Mouse (Mus musculus): ENCODE results near the gene Rsad2.
A peak's percentile ranks its signal among the peaks of the same experiment; 100 is the strongest.
"Not testable (repeated sequence)": the region's sequence is repeated elsewhere in the genome, so short reads cannot be mapped to it uniquely, and the experiment has no call there.

The Rsad2 gene

GRCm38 (mm10) chr12:26446377-26447045 is 9.7 kb downstream of the Rsad2 start:
- DNase-seq (ENCODE audit: low read depth, low spot score), result no peak

DNA sequence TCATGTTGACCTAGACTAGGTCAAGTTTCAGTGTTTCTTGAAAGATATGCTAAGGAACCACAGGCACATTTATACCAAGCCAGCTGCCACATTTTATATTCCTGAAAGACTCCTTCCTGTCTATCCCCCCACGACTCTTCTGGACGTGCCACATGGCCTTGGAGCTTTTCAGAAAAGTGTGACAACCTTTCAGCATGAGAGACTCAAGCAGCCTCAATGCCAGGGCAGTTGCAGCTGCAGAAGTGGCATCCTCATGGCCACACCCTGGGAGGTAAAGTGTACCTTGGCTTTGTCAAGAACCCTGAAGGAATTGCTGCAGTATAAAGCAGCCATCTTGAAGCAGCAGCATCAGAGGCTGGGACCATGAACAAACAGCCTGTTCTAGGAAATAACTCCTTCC is 11.7 kb downstream of the Rsad2 start:
- no peak for DNase-seq (ENCODE audit: low read depth, low spot score)

DNA sequence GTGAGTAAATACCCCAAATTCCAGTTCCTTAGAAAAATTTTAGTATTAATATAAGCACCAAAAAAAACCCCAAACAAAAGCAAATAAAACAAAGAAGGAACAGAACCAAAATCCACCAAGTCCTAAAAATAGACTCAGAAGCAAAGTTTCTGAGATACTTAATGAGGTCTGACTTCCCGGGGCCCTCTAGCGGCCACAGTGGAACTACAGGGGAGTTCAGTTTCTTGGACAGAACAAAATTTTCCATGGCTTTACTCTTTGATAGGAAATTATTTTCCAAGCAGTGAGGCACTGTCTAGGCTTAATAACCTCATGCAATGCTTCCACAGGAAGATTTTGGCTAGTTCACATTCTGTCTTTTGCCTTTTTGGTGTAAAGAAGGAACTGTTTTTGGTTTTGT is 12.2 kb downstream of the Rsad2 start:
- DNase-seq (ENCODE audit: low read depth, low spot score), result peak; percentile 23

GRCm38 (mm10) chr12:26439366-26439765 is 16.9 kb downstream of the Rsad2 start:
- DNase-seq (ENCODE audit: low read depth, low spot score), result no peak

GRCm38 (mm10) chr12:26437950-26438349 is 18.3 kb downstream of the Rsad2 start:
- DNase-seq (ENCODE audit: low read depth, low spot score), result no peak

DNA sequence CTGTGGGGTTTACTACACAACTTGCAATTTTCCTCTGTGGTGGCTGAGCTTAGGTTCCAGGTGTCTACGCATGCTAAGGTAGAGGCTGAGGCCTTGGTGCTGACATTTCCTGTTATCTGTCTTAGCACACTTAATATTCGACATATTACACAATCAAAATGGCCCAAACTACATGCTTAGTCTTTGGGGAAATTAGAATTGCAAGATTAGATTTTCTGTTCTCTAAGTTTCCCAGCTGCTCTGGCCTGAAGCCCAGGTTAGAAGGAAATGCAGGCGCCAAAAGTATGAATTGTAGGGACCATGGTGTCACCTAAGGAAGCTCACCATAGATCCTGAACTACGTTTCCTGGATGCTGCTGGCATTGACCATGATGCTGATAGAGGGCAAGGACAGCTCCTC is 19.9 kb downstream of the Rsad2 start:
- no peak for DNase-seq (ENCODE audit: low read depth, low spot score)

DNA sequence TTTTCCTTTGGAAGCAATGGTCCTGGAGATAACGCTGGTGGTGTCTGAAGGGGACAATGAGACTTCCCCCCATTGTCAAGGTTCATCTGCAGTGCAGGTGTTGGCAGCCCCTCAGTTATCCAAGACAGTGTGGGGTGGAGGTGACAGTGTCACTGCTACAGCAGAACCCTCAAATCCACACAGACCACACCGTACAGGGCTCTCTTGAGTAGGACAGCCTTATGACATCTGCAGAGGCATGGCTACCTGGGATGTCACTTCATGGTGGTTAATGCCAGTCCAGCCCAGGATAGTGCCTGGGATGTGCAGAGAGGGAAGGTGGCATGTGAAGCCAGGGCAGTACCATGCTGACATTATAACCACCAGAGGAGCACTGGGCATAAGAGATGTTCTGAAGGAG is 27.5 kb downstream of the Rsad2 start:
- not testable (repeated sequence) for DNase-seq (ENCODE audit: low read depth, low spot score)

- no peak for DNase-seq (ENCODE audit: low read depth, low spot score)
Observed at GRCm38 (mm10) chr12:26424841-26425240, 31.4 kb downstream of the Rsad2 start.

- DNase-seq (ENCODE audit: low read depth, low spot score), result no peak
Observed at GRCm38 (mm10) chr12:26418322-26418721, 37.9 kb downstream of the Rsad2 start.

DNA sequence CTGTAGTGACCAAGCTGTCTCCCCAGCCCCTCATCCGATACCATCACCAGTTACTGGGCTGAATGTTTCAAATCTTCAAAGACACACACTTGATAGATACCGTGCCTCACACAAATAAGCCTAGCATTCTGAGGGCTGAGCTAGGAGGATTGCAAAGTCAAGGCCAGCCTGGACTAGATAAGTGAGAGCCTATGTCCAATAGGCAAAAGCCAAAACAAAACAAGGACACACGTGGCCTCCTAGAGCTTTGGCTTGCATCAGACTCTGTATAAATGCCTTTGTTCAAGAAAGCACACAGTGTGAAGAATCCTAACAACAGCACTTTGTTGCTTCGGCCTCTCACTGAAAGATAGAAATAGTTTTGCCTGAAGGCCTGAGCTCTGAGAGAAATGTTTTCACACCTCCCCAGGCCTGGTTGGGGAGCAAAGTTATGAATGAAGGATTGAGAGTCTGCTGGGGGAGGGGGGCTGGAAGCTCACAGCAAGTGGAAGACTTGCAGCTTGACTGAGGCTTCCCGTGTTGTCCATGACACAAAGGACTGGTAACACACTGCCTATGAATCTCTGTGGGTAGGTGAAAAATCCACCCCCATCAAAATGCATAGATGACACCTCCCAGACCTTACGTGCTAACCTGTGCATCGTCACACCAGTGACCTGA is 39.5 kb downstream of the Rsad2 start:
- no peak for DNase-seq (ENCODE audit: low read depth, low spot score)

DNA sequence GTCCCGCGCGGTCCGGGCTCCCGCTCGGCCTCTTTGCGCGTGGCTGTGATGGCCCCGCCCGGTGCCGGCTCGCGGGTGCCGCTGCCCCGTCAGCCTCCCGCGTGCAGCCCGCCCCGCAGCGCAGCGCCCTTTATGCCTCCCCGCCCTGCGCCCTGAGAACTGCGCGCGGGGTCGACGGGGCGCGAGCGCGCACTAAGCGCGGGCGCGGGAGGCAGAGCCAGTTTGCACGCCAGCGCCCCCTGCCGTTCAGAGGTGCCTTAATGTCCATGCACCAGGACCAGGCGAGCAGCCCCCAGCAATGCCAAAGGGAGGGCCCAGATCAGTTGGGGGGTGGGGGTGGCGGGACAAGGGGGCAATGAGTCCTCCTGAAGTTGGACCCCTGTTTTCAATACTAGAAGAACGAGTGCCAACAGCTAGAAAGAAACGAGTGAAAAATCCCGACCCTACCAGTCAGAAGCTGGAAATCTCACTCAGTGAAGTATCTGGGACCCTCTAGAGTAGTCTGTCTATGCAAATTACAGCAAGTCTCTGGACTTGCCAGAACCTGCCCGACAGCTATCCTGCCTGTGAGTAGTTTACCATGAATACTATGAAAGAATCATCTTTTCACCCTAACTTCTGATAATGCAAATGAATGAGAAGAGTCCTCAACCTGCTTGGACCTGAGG is 41.0 kb downstream of the Rsad2 start, which contains the start of gene Rnf144a:
Gene Rnf144a, minus strand, starts transcription at position 151 of the 668 bp plus-strand sequence.
- DNase-seq (ENCODE audit: low read depth, low spot score), result peak; percentile 75

DNA sequence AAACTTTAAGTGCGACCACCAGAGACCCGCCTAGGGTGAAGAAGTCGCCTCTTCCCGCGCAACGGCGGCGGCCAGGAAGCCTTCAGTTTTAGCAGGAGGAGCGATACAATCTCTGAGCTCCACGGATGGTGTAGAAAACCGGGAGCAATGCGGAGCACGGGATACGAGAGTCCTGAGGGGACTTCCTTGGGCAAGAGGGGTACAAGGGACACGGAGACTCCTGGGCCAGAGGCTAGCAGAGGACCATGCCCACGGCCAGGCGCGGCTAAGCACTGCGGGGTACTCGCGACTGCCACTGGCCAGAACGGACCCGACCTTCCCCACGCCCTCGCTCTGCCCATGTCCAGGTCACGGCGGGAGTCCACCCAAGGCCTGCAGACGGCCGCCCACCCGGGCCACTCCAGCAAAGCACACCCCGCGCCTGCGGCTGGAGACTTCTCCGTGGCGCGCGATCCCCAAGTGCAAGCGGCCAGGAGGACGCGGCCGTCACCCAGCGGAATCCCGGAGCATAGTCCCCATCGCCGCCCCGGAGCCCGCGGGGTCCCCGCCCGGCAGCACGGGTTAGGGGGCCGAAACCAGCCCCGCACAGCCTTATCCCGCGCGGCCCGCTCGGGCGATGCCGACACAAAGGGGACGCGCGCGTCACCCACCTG is 41.7 kb downstream of the Rsad2 start:
- DNase-seq (ENCODE audit: low read depth, low spot score), result no peak

- DNase-seq (ENCODE audit: low read depth, low spot score), result no peak
Observed at GRCm38 (mm10) chr12:26413961-26414411, 42.3 kb downstream of the Rsad2 start.

DNA sequence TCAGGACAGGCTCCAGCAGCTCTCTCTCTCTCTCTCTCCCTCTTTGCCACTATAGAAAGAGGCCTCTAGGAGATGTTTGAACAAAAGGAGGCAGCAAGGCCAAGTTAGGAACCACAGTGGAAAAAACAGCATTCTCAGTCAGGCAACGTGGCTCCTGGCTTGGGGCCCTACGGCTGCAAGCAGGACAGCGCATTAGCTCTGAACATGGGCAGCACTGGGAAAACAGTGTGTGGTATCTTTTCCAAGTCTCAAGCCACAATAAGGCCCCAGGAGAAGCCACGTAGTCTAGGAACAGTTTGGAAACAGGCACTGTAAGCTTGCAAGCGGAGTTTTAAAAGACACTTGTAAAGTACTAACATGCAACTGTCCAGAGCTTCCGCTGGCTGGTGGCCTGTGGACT is 43.5 kb downstream of the Rsad2 start:
- no peak for DNase-seq (ENCODE audit: low read depth, low spot score)

DNA sequence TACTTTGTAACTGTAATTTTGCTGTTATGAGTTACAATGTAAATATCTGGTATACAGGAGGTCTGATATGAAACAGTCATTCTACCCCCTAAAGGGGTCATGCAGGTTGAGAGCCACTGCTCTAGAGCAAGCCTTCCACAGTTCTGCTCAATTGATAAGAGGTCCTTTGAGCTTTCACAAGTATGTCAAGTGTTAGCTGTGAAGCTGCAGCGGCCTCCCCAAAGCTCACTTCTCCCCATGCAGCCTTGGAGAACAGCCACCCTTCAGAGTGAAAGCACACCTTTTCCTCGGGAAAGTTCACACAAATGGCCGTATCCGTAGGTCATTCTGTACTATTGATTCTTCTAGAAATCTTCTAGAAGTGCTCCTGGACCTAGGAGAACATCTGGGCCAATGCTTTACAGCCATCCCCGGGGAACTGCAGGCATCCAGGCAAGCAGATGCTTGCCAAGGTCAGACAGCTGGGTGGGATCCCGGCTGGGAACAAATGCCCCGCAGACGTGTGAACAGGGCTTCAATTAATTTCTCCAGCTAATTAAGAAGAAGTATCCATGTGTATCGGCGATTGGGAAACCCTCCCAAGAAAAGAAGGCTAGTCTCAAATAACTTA is 44.3 kb downstream of the Rsad2 start:
- no peak for DNase-seq (ENCODE audit: low read depth, low spot score)

DNA sequence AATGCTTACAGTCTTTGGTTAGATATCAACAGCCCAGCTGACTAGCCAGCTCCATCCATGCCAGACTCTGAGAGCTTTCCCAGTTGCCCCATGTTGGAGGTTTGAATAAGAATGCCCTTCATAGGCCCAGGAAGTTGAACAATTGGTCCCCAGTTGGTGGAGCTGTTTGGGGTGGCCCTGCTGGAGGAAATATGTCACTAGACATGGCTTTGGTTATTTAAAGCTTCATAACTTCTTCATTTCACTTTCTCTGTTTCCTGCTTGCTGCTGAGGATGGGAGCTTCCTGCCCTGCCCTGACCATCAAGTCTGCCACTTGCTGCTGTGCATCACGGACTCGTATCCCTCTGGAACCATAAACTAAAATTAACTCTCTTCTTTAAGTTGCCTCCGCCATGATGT is 45.8 kb downstream of the Rsad2 start:
- no peak for DNase-seq (ENCODE audit: low read depth, low spot score)

- no peak for DNase-seq (ENCODE audit: low read depth, low spot score)
Observed at GRCm38 (mm10) chr12:26408707-26409106, 47.5 kb downstream of the Rsad2 start.

GRCm38 (mm10) chr12:26404781-26405702 is 51.2 kb downstream of the Rsad2 start:
- DNase-seq (ENCODE audit: low read depth, low spot score), result peak; percentile 61

DNA sequence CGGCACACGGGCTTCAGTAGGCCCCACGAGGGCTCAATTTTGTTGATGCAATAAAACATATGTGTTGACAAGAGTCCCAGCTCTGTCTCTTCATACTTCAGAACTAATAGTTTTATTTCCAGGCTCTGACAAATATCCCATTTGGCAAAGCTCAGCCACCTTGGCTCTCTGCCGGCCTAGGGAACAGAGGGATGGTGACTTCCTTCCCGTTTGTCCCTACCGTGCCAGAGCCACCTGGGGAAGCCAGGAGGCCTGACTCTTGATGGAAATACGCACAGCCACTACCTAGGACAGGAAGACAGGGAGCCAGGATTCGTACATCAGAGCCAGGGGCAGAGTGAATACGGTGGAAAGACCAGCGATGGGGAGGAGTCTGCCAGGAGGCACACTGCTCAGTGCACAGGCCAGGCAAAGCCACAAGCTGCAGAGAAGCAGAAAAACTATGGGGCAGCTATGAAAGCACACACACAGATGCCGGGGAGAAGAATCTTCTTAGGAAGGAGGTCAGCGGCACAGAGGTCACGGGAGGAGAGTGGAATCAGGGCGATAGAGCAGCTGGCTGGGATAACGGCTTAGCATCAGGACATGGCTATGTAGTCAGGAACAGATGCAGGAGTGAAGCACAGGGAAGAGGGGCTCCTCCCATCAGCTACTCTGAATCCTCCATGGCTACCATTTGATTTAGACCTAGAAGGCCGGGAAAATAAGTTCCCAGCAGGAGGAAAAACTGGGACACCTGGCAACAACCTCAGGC is 52.7 kb downstream of the Rsad2 start:
- DNase-seq (ENCODE audit: low read depth, low spot score), result peak; percentile 51
